Mouse (Mus musculus) hindbrain, embryonic 11.5 days (tissue): ENCODE measurements around the gene 4930544D05Rik. TPM values are rescaled to one million over a fixed set of nuclear protein-coding genes. Genes with fewer than 3 reads are reported as not detected.

Experiments
- ATAC-seq: fragments of 200-750 bp; cut with Nextera tagmentation; 2 replicates; pipeline ENCODE4 v1.8.0; 2017; ENCODE audit warnings: mild to moderate bottlenecking, moderate TSS enrichment, moderate library complexity; ENCODE audit not compliant: low FRiP score
- DNase-seq: peaks from one replicate; pipeline ENCODE4 v3.0.0-alpha.2; 2015; ENCODE audit warnings: low spot score
- H3K27ac ChIP-seq: fragments of 300-500 bp; sonication (generic); 2 replicates; pipeline ENCODE4 v1.5.1; 2014; ENCODE audit warnings: mild to moderate bottlenecking, low read depth, low read length
- H3K27me3 ChIP-seq: fragments of 300-500 bp; sonication (generic); 2 replicates; pipeline ENCODE4 v1.6.1; 2014; ENCODE audit warnings: mild to moderate bottlenecking, low read length, moderate library complexity, mixed read lengths; ENCODE audit not compliant: control insufficient read depth, insufficient read depth
- H3K36me3 ChIP-seq: fragments of 300-500 bp; sonication (generic); 2 replicates; pipeline ENCODE4 v1.6.1; 2014; ENCODE audit warnings: mild to moderate bottlenecking, low read length, moderate library complexity, mixed read lengths; ENCODE audit not compliant: control insufficient read depth, insufficient read depth
- H3K4me1 ChIP-seq: fragments of 300-500 bp; sonication (generic); replicated peaks from 2 replicates; pipeline ENCODE4 v1.6.1; 2014; ENCODE audit warnings: low read length, mixed read lengths; ENCODE audit not compliant: control insufficient read depth, insufficient read depth
- H3K4me2 ChIP-seq: fragments of 300-500 bp; sonication (generic); replicated peaks from 2 replicates; pipeline ENCODE4 v1.6.1; 2014; ENCODE audit warnings: mild to moderate bottlenecking, low read depth, low read length
- H3K4me3 ChIP-seq: fragments of 300-500 bp; sonication (generic); 2 replicates; pipeline ENCODE4 v1.5.1; 2014; ENCODE audit warnings: low read depth, low read length
- H3K9ac ChIP-seq: fragments of 300-500 bp; sonication (generic); 2 replicates; pipeline ENCODE4 v1.6.1; 2014; ENCODE audit warnings: low read depth, low read length
- H3K9me3 ChIP-seq: fragments of 300-500 bp; sonication (generic); 2 replicates; pipeline ENCODE4 v1.6.1; 2016; ENCODE audit warnings: low read length; ENCODE audit not compliant: control insufficient read depth
- WGBS: fragments of 180-500 bp; shearing (Covaris S2); extraction: QIAGEN DNeasy Blood & Tissue Kit; methylation state at CpG from one replicate; pipeline ENCODE4 v1.1.7; 2014; 5-methylcytosine and 5-hydroxymethylcytosine counted together
- polyA plus RNA-seq: library from polyadenylated mRNA; unstranded; fragments of >200 nt; fragmentation: Nextera tagmentation; extraction: Ambion mirVana; gene quantifications from 2 replicates; pipeline ENCODE4 v1.2.1, GENCODE M21; 2014

Gene 4930544D05Rik
- polyA plus RNA-seq, 1 experiment from 2014 or later, result not detected

- 84% methylated on average over 15 of the region's 15 CpGs for WGBS
- H3K9ac ChIP-seq, result no peak overlapping the region
Measured at GRCm38 (mm10) chr11:70594253-70594989, 21.2 kb upstream of the 4930544D05Rik start.

GRCm38 (mm10) chr11:70595638-70596037, 20.0 kb upstream of the 4930544D05Rik start:
- Histone ChIP-seq H3K27ac (no peak overlapping the region), H3K9ac (no peak overlapping the region), H3K27me3 (no peaks in the 10 kb centered on the region), H3K4me1 (no peaks in the 10 kb centered on the region), H3K4me2 (no peak overlapping the region), H3K36me3 (no peaks in the 10 kb centered on the region), H3K9me3 (no peaks in the 10 kb centered on the region), H3K4me3 (no peak overlapping the region)
- DNase-seq (no peak), ATAC-seq (no peak)
- 86% methylated on average over 2 of the region's 2 CpGs for WGBS

More at GRCm38 (mm10) chr11:70594253-70594989, 21.2 kb upstream of the 4930544D05Rik start:
- no peak overlapping the region for H3K4me2 ChIP-seq
- H3K4me3 ChIP-seq, result no peak overlapping the region
- H3K9me3 ChIP-seq, result no peaks in the 10 kb centered on the region
- DNase-seq, result no peak
- H3K27ac ChIP-seq, result no peak overlapping the region
- no peaks in the 10 kb centered on the region for H3K27me3 ChIP-seq
- ATAC-seq, result no peak
- H3K36me3 ChIP-seq, result no peaks in the 10 kb centered on the region
- no peaks in the 10 kb centered on the region for H3K4me1 ChIP-seq

- ATAC-seq (no peak; the same call in 1 of the 2 replicates), DNase-seq (no peak)
- no peak overlapping the region for H3K4me3 ChIP-seq
- H3K4me2 ChIP-seq, result no peak overlapping the region
- no peak overlapping the region for H3K9ac ChIP-seq
- no peaks in the 10 kb centered on the region for H3K27me3 ChIP-seq
- no peaks in the 10 kb centered on the region for H3K36me3 ChIP-seq
- no peaks in the 10 kb centered on the region for H3K4me1 ChIP-seq
- peak overlapping the region; percentile 44; the same call in 1 of the 2 replicates for H3K27ac ChIP-seq
- no peaks in the 10 kb centered on the region for H3K9me3 ChIP-seq
- WGBS, result 61% methylated on average over 4 of the region's 4 CpGs
Measured at GRCm38 (mm10) chr11:70596094-70596493, 19.6 kb upstream of the 4930544D05Rik start.

GRCm38 (mm10) chr11:70597301-70597700, 18.3 kb upstream of the 4930544D05Rik start:
- H3K27ac ChIP-seq, result no peak overlapping the region
- WGBS, result 83% methylated on average over 6 of the region's 6 CpGs
- H3K4me2 ChIP-seq, result no peak overlapping the region
- no peak for DNase-seq
- H3K27me3 ChIP-seq, result no peaks in the 10 kb centered on the region
- no peak overlapping the region for H3K4me3 ChIP-seq
- no peaks in the 10 kb centered on the region for H3K9me3 ChIP-seq
- no peaks in the 10 kb centered on the region for H3K4me1 ChIP-seq
- H3K9ac ChIP-seq, result no peak overlapping the region
- H3K36me3 ChIP-seq, result no peaks in the 10 kb centered on the region
- no peak for ATAC-seq

- DNase-seq (no peak), ATAC-seq (no peak)
- H3K27me3 ChIP-seq, result no peaks in the 10 kb centered on the region
- no peak overlapping the region for H3K4me3 ChIP-seq
- H3K27ac ChIP-seq, result no peak overlapping the region
- no peaks in the 10 kb centered on the region for H3K9me3 ChIP-seq
- H3K4me1 ChIP-seq, result no peaks in the 10 kb centered on the region
- no peak overlapping the region for H3K9ac ChIP-seq
- H3K36me3 ChIP-seq, result no peaks in the 10 kb centered on the region
- WGBS, result 85% methylated on average over 9 of the region's 9 CpGs
- H3K4me2 ChIP-seq, result no peak overlapping the region
Measured at GRCm38 (mm10) chr11:70598451-70598953, 17.1 kb upstream of the 4930544D05Rik start.

GRCm38 (mm10) chr11:70605024-70605566, 10.6 kb upstream of the 4930544D05Rik start:
- H3K9ac ChIP-seq, result no peak overlapping the region
- no peaks in the 10 kb centered on the region for H3K27me3 ChIP-seq
- ATAC-seq (no peak), DNase-seq (peak; percentile 86)
- no peaks in the 10 kb centered on the region for H3K4me1 ChIP-seq
- WGBS, result 68% methylated on average over 14 of the region's 14 CpGs
- H3K9me3 ChIP-seq, result no peaks in the 10 kb centered on the region
- H3K4me2 ChIP-seq, result no peak overlapping the region
- H3K4me3 ChIP-seq, result no peak overlapping the region
- H3K36me3 ChIP-seq, result peaks cover 11% of the 10 kb centered on the region; the same call in 1 of the 2 replicates
- no peak overlapping the region for H3K27ac ChIP-seq

GRCm38 (mm10) chr11:70606717-70607116, 8.9 kb upstream of the 4930544D05Rik start:
- Histone ChIP-seq H3K9me3 (no peaks in the 10 kb centered on the region), H3K36me3 (peaks cover 13% of the 10 kb centered on the region; the same call in 1 of the 2 replicates), H3K27me3 (no peaks in the 10 kb centered on the region), H3K4me2 (no peak overlapping the region), H3K4me1 (no peaks in the 10 kb centered on the region), H3K9ac (no peak overlapping the region), H3K27ac (no peak overlapping the region), H3K4me3 (no peak overlapping the region)
- ATAC-seq, result no peak
- 76% methylated on average over 12 of the region's 12 CpGs for WGBS
- no peak for DNase-seq

GRCm38 (mm10) chr11:70607611-70608010, 8.0 kb upstream of the 4930544D05Rik start:
- Histone ChIP-seq H3K36me3 (peaks cover 13% of the 10 kb centered on the region; the same call in 1 of the 2 replicates), H3K27me3 (no peaks in the 10 kb centered on the region), H3K9ac (no peak overlapping the region), H3K4me1 (no peaks in the 10 kb centered on the region), H3K4me2 (no peak overlapping the region), H3K27ac (no peak overlapping the region), H3K4me3 (no peak overlapping the region), H3K9me3 (no peaks in the 10 kb centered on the region)
- DNase-seq (no peak), ATAC-seq (no peak)
- 91% methylated on average over 9 of the region's 9 CpGs for WGBS
